Mouse (Mus musculus): ENCODE results near the gene Gm49369. TPM values are rescaled to one million over a fixed set of nuclear protein-coding genes. Genes with fewer than 3 reads are reported as not detected.

Gm49369 gene
- polyA plus RNA-seq (2011; ENCODE audit: insufficient read length, low read depth, missing spikeins) = not detected in 2 replicates

DNA sequence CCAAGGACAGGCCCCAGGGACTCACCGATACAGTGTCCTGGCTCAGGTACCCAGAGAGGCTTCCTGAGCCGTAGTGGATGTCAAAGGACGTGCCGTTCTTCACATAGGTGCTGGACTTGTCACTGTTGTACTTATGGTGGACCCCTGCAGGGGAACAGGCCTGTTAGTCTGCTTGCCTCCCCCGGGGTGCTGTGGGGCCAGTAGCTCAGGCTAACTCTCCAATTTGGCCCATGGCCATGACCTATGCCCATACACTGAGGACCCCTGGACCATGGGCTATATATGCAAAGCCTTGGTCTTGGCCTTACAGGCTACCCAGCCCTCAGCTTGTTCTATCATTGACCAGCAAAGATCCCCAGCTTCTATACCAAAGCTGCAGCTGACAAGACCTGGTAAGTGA, at the start of gene Gm49369:
Gene Gm49369, minus strand, starts transcription at position 101 of the 400 bp plus-strand sequence.
- TF ChIP-seq CTCF (IDR thresholded peaks at IDR 0.05; ENCODE audit: borderline replicate concordance, insufficient read depth, low read length) = no peak
- no peak for TF ChIP-seq POLR2A (IDR thresholded peaks at IDR 0.05; ENCODE audit: low read depth, low read length)
- H3K4me3 ChIP-seq (ENCODE audit: insufficient read depth, low read length) = no peak within 1 kb of the TSS
- H3K27ac ChIP-seq (ENCODE audit: insufficient read depth, low read length) = no peak within 1 kb of the TSS
- H3K4me1 ChIP-seq (ENCODE audit: control insufficient read depth, insufficient read depth, low read length) = no peaks in the 10 kb centered on the region; the same call in 1 of the 2 replicates

- TF ChIP-seq CTCF (IDR thresholded peaks at IDR 0.05; ENCODE audit: borderline replicate concordance, insufficient read depth, low read length) = no peak
- no peak for TF ChIP-seq POLR2A (IDR thresholded peaks at IDR 0.05; ENCODE audit: low read depth, low read length)
- Histone ChIP-seq H3K4me1 (ENCODE audit: control insufficient read depth, insufficient read depth, low read length) (peaks cover 10% of the 10 kb centered on the region), H3K27ac (ENCODE audit: insufficient read depth, low read length) (no peak overlapping the region), H3K4me3 (ENCODE audit: insufficient read depth, low read length) (no peak overlapping the region)
Observed at GRCm38 (mm10) chr7:142431106-142431505, 48.6 kb upstream of the Gm49369 start.

DNA sequence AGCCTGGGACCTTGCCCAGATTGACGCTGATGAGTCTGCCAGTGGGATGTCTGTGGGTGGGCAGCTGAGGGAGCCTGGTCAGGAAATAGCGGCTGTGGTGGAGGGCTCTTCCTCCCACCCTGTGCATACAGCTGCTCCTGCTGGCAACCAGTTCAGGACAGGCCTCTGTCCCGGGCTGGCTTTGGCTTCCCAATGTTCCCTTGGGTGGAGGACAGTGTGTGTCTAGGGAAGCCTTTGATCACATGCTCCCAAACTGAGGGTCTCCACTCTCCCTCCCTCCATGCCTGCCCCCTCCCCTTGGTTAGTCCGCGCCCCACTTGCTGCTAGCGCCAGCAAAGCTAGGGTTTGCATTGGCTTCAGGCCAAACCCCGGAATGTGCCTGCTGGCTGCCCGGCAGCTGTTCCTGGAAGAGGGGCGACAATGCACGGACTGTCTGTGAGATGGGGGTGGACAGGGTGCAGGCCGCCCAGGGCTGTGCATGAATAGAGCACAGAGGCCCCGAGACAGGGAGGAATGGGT, 47.8 kb upstream of the Gm49369 start:
- Histone ChIP-seq H3K4me1 (ENCODE audit: control insufficient read depth, insufficient read depth, low read length) (peaks cover 10% of the 10 kb centered on the region), H3K4me3 (ENCODE audit: insufficient read depth, low read length) (no peak overlapping the region), H3K27ac (ENCODE audit: insufficient read depth, low read length) (peak overlapping the region; percentile 4; the same call in 1 of the 2 replicates)
- no peak for TF ChIP-seq CTCF (IDR thresholded peaks at IDR 0.05; ENCODE audit: borderline replicate concordance, insufficient read depth, low read length)
- no peak for TF ChIP-seq POLR2A (IDR thresholded peaks at IDR 0.05; ENCODE audit: low read depth, low read length)

GRCm38 (mm10) chr7:142428213-142428612, 45.7 kb upstream of the Gm49369 start:
- H3K4me1 ChIP-seq (ENCODE audit: control insufficient read depth, insufficient read depth, low read length) = peaks cover 8% of the 10 kb centered on the region
- TF ChIP-seq POLR2A (IDR thresholded peaks at IDR 0.05; ENCODE audit: low read depth, low read length) (no peak), CTCF (IDR thresholded peaks at IDR 0.05; ENCODE audit: borderline replicate concordance, insufficient read depth, low read length) (peak; percentile 56; the same call in 1 of the 2 replicates)
- H3K27ac ChIP-seq (ENCODE audit: insufficient read depth, low read length) = no peak overlapping the region
- no peak overlapping the region for H3K4me3 ChIP-seq (ENCODE audit: insufficient read depth, low read length)

DNA sequence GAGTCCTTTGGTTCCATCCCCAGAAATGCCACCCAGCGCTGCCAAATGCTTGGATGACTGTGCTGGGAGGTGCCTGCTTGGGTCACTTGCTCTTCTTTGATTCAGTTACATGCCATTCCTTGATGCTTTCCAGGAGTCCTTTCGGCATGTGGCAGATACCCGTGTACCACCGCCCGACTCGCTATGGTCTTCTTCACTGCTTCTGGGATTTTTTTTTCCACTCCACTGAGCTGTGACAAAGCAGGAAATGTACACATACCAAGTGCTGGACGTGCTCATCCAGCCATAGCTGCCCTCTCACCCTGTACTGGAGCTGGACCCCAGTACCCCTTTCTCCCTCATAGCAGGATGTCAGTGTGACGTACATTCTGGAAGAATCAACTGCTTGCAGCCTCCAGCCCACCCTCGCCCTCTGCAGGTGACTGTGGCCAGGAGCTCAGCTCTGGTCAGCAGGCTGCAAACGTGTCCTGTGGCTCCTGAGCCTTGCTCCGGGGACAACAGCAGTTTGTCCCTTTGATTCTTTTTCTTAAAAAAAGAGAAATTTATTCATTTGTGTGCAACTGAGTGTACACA, 43.3 kb upstream of the Gm49369 start:
- no peak for TF ChIP-seq POLR2A (IDR thresholded peaks at IDR 0.05; ENCODE audit: low read depth, low read length)
- TF ChIP-seq CTCF (IDR thresholded peaks at IDR 0.05; ENCODE audit: borderline replicate concordance, insufficient read depth, low read length) = peak; percentile 57; the same call in 1 of the 2 replicates
- Histone ChIP-seq H3K27ac (ENCODE audit: insufficient read depth, low read length) (no peak overlapping the region), H3K4me1 (ENCODE audit: control insufficient read depth, insufficient read depth, low read length) (peaks cover 4% of the 10 kb centered on the region), H3K4me3 (ENCODE audit: insufficient read depth, low read length) (no peak overlapping the region)

GRCm38 (mm10) chr7:142421826-142422225, 39.4 kb upstream of the Gm49369 start:
- Histone ChIP-seq H3K4me1 (ENCODE audit: control insufficient read depth, insufficient read depth, low read length) (no peaks in the 10 kb centered on the region), H3K27ac (ENCODE audit: insufficient read depth, low read length) (no peak overlapping the region), H3K4me3 (ENCODE audit: insufficient read depth, low read length) (no peak overlapping the region)
- TF ChIP-seq CTCF (IDR thresholded peaks at IDR 0.05; ENCODE audit: borderline replicate concordance, insufficient read depth, low read length) = no peak
- no peak for TF ChIP-seq POLR2A (IDR thresholded peaks at IDR 0.05; ENCODE audit: low read depth, low read length)

- H3K27ac ChIP-seq (ENCODE audit: insufficient read depth, low read length) = no peak overlapping the region
- H3K4me1 ChIP-seq (ENCODE audit: control insufficient read depth, insufficient read depth, low read length) = no peaks in the 10 kb centered on the region
- H3K4me3 ChIP-seq (ENCODE audit: insufficient read depth, low read length) = no peak overlapping the region
- TF ChIP-seq POLR2A (IDR thresholded peaks at IDR 0.05; ENCODE audit: low read depth, low read length) (no peak), CTCF (IDR thresholded peaks at IDR 0.05; ENCODE audit: borderline replicate concordance, insufficient read depth, low read length) (no peak)
Observed at GRCm38 (mm10) chr7:142419887-142420286, 37.4 kb upstream of the Gm49369 start.

- no peaks in the 10 kb centered on the region for H3K4me1 ChIP-seq (ENCODE audit: control insufficient read depth, insufficient read depth, low read length)
- TF ChIP-seq POLR2A (IDR thresholded peaks at IDR 0.05; ENCODE audit: low read depth, low read length) (no peak), CTCF (IDR thresholded peaks at IDR 0.05; ENCODE audit: borderline replicate concordance, insufficient read depth, low read length) (no peak)
- H3K4me3 ChIP-seq (ENCODE audit: insufficient read depth, low read length) = no peak overlapping the region
- H3K27ac ChIP-seq (ENCODE audit: insufficient read depth, low read length) = no peak overlapping the region
Observed at GRCm38 (mm10) chr7:142418679-142419078, 36.2 kb upstream of the Gm49369 start.

DNA sequence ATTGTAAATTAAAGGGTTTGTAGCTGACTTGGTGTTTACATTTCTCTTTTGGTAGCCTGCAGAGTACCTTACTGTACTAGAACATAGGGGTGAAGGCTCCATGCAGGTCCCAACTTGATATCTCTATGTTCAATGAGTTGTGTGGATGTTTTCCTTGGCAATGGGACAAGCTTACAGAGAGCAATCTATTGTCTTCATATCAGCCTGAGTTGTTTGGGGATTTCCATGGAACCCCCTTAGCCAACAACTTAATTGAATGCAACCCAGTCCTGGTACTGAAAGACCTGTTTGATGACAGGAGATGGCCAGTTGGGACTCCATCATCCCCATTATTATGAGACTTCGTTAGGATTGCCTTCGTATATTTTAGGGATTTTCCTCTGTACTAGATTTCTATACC, 35.6 kb upstream of the Gm49369 start:
- H3K27ac ChIP-seq (ENCODE audit: insufficient read depth, low read length) = no peak overlapping the region
- no peaks in the 10 kb centered on the region for H3K4me1 ChIP-seq (ENCODE audit: control insufficient read depth, insufficient read depth, low read length)
- no peak for TF ChIP-seq POLR2A (IDR thresholded peaks at IDR 0.05; ENCODE audit: low read depth, low read length)
- no peak for TF ChIP-seq CTCF (IDR thresholded peaks at IDR 0.05; ENCODE audit: borderline replicate concordance, insufficient read depth, low read length)
- H3K4me3 ChIP-seq (ENCODE audit: insufficient read depth, low read length) = no peak overlapping the region

GRCm38 (mm10) chr7:142416225-142416624, 33.8 kb upstream of the Gm49369 start:
- no peak overlapping the region for H3K4me3 ChIP-seq (ENCODE audit: insufficient read depth, low read length)
- no peaks in the 10 kb centered on the region for H3K4me1 ChIP-seq (ENCODE audit: control insufficient read depth, insufficient read depth, low read length)
- H3K27ac ChIP-seq (ENCODE audit: insufficient read depth, low read length) = no peak overlapping the region
- TF ChIP-seq CTCF (IDR thresholded peaks at IDR 0.05; ENCODE audit: borderline replicate concordance, insufficient read depth, low read length) (no peak), POLR2A (IDR thresholded peaks at IDR 0.05; ENCODE audit: low read depth, low read length) (no peak)
